Mouse (Mus musculus): ENCODE data around the gene Ddx42. TPM values are rescaled to one million over a fixed set of nuclear protein-coding genes. Genes with fewer than 3 reads are reported as not detected.

Gene Ddx42
- polyA plus RNA-seq, 1 experiment from 2014 or later, result 100 TPM

Other genes with a start within 250 kb of the Ddx42 start
- 0.75 and 0.85 TPM in 2 replicates for gene Ace, start 249.0 kb upstream of the Ddx42 start, polyA plus RNA-seq (2016; fragmentation: Nextera tagmentation; extraction: Ambion mirVana)
- not detected in 2 replicates for gene Ace3, start 222.3 kb upstream of the Ddx42 start, polyA plus RNA-seq (2016; fragmentation: Nextera tagmentation; extraction: Ambion mirVana)
- 0.31 and 0.33 TPM in 2 replicates for gene Kcnh6, start 208.8 kb upstream of the Ddx42 start, polyA plus RNA-seq (2016; fragmentation: Nextera tagmentation; extraction: Ambion mirVana)
- gene Dcaf7, start 180.1 kb upstream of the Ddx42 start, polyA plus RNA-seq (2016; fragmentation: Nextera tagmentation; extraction: Ambion mirVana), result 76.8 and 98.1 TPM in 2 replicates
- 13.7 and 14.1 TPM in 2 replicates for gene Taco1, start 150.9 kb upstream of the Ddx42 start, polyA plus RNA-seq (2016; fragmentation: Nextera tagmentation; extraction: Ambion mirVana)
- 20.6 and 21.9 TPM in 2 replicates for gene Map3k3, start 132.3 kb upstream of the Ddx42 start, polyA plus RNA-seq (2016; fragmentation: Nextera tagmentation; extraction: Ambion mirVana)
- 0.57 TPM in 1 of 2 replicates, not detected in the other for gene Gm10840, start 56.1 kb upstream of the Ddx42 start, polyA plus RNA-seq (2016; fragmentation: Nextera tagmentation; extraction: Ambion mirVana)
- gene Limd2, start 56.1 kb upstream of the Ddx42 start, polyA plus RNA-seq (2016; fragmentation: Nextera tagmentation; extraction: Ambion mirVana), result 364 and 366 TPM in 2 replicates
- 41.8 and 42.4 TPM in 2 replicates for gene Strada, start 14.8 kb upstream of the Ddx42 start, polyA plus RNA-seq (2016; fragmentation: Nextera tagmentation; extraction: Ambion mirVana)
- 69.9 and 74.0 TPM in 2 replicates for gene Ccdc47, start 582 bp upstream of the Ddx42 start, polyA plus RNA-seq (2016; fragmentation: Nextera tagmentation; extraction: Ambion mirVana)
- 78.1 and 83.8 TPM in 2 replicates for gene Ftsj3, start 39.2 kb downstream of the Ddx42 start, polyA plus RNA-seq (2016; fragmentation: Nextera tagmentation; extraction: Ambion mirVana)
- 408 and 433 TPM in 2 replicates for gene Psmc5, start 39.2 kb downstream of the Ddx42 start, polyA plus RNA-seq (2016; fragmentation: Nextera tagmentation; extraction: Ambion mirVana)
- gene Smarcd2, start 56.0 kb downstream of the Ddx42 start, polyA plus RNA-seq (2016; fragmentation: Nextera tagmentation; extraction: Ambion mirVana), result 19.3 and 20.0 TPM in 2 replicates
- gene Tcam1, start 59.7 kb downstream of the Ddx42 start, polyA plus RNA-seq (2016; fragmentation: Nextera tagmentation; extraction: Ambion mirVana), result 0.06 and 0.15 TPM in 2 replicates
- gene Gh, start 84.9 kb downstream of the Ddx42 start, polyA plus RNA-seq (2016; fragmentation: Nextera tagmentation; extraction: Ambion mirVana), result not detected in 2 replicates
- gene Cd79b, start 97.8 kb downstream of the Ddx42 start, polyA plus RNA-seq (2016; fragmentation: Nextera tagmentation; extraction: Ambion mirVana), result 0.99 TPM in 2 replicates
- 0.10 and 0.15 TPM in 2 replicates for gene Scn4a, start 136.4 kb downstream of the Ddx42 start, polyA plus RNA-seq (2016; fragmentation: Nextera tagmentation; extraction: Ambion mirVana)
- 0.10 TPM in 1 of 2 replicates, not detected in the other for gene Prr29, start 148.5 kb downstream of the Ddx42 start, polyA plus RNA-seq (2016; fragmentation: Nextera tagmentation; extraction: Ambion mirVana)
- 13.4 and 15.0 TPM in 2 replicates for gene Icam2, start 171.1 kb downstream of the Ddx42 start, polyA plus RNA-seq (2016; fragmentation: Nextera tagmentation; extraction: Ambion mirVana)